Mouse (Mus musculus) cerebral cortex, adult 2 months (tissue): ENCODE data around the gene Gng12.

ENCODE experiments used
- WGBS: fragments of 180-500 bp; shearing (Covaris S2); methylation state at CpG from one replicate; pipeline ENCODE4 v1.1.7; 2018; 5-methylcytosine and 5-hydroxymethylcytosine counted together

Gng12 gene

DNA sequence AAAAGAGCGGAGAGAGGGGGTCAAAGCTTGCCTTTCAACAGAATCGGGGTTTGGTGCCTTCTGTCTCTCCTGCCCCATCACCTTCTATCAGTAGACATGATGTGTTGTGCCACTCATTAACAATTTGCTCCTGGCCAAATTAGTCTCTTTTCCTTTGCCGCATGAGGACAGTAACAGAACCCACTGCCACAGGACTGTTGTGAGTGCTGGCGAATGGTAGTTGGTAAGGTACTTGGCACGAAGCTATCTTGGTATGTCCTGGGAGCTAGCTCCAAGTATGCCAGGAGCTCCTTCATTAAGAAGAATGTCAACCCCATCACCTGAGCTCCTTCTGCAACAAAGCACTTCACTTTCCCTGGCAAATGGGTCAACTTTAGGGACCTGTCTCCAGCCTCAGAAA lies 134.6 kb downstream of the Gng12 start:
- 71% methylated on average over 5 of the region's 5 CpGs for WGBS

- 98% methylated on average over 3 of the region's 4 CpGs for WGBS
Measured at GRCm38 (mm10) chr6:67032972-67033371, 136.8 kb downstream of the Gng12 start.

DNA sequence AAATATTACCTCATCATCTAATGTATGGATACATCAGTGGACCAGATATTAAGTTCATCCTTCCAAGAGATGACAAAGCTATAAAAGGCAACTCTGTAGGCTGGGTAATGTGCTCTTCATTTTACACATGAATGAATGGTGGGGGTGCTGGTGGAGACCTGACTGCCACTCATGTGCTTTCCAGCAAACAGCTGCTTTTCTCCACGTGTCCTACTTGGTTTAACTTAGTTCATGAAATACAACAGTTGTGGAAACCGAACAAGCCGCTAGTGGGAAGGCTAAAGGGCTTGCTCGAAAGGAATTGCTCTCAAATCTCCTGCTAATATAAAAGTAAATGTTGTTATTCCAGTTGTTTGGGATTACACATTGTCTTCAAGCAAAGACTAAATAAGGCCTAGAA lies 137.4 kb downstream of the Gng12 start:
- 84% methylated on average over 4 of the region's 4 CpGs for WGBS

DNA sequence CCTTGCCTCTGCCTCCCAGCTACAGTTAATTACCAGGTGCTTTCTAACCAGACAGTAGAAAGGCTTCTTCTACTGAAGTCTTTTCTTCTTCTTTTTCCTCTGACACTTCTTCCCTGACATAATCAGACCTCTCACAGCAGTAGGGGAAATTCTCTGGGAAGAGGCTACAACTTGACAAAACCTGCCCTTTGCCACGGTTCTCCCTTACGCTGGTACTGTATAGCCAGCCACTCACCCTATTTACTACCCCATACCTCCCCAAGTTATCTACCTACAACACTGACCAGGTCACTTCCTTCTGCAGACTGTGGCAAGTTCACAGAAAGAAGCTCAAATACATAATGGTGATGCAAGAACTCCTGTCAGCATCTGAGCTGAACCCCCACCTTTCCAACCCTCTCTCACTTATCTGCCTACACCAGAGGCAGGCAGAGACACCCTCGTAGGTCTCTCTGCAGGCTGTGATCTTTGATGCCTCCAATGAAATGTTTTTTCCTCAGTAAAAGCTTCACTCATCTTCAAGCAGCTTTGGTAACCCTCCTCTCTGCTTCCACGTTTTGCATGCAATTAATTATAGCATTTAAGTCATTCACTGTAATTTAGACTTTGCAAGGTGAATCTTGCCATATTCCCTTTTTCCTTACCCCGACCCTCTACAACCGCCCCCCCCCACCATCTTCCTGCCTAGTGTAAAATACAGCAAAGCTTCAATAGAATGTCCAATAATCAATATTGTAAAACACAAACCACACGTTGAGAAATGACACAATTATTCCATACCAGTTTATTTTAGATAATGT lies 138.3 kb downstream of the Gng12 start:
- 81% methylated on average over 7 of the region's 7 CpGs for WGBS

GRCm38 (mm10) chr6:67035388-67036299 lies 139.4 kb downstream of the Gng12 start:
- 31% methylated on average over 19 of the region's 19 CpGs for WGBS

- WGBS: 0% methylated on average over 29 of the region's 29 CpGs
Measured at GRCm38 (mm10) chr6:67036356-67036811, 140.2 kb downstream of the Gng12 start.

DNA sequence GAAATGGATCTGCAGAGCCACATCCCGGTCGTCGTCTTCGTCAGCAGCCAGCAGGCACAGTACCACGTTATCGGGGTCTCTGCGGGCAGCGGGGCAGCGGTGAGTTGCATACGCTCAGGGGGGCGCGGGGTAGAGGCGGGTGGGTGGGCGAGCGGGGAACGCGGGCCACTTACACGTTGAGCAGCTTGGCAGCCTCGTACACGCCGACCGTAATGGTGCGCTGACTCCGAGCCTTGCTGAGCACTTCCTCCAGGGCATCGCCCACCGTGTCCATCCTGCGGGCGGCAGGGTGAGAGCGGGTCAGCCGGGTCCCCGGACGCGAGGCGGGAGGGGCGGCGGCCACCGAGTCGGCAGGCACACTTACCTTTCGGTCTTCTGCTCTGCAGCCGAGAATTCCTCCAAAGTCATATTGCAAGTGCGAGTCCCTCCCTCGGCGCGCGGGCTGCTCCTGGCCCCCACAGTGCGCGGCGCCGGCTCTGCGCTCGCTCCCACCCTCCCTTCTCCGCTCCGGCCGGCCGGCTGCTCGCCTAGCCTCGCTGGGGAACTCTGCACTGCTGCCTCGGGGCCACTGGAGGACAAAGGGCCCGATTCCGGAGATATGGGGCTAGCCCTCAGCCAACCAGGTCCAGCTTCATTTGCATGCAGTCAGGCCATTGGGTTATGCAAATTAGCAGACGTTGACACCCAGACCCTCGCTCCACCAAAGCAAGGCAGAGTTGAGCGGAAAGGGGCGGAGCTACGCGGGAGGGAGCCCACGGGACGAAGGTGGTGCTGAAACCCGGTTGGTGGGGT lies 140.8 kb downstream of the Gng12 start, which contains the start of gene Gadd45a:
TSS of gene Gadd45a (minus strand) at position 621 of the 792 bp plus-strand sequence.
- WGBS: under 1% methylated on average over 68 of the region's 69 CpGs

DNA sequence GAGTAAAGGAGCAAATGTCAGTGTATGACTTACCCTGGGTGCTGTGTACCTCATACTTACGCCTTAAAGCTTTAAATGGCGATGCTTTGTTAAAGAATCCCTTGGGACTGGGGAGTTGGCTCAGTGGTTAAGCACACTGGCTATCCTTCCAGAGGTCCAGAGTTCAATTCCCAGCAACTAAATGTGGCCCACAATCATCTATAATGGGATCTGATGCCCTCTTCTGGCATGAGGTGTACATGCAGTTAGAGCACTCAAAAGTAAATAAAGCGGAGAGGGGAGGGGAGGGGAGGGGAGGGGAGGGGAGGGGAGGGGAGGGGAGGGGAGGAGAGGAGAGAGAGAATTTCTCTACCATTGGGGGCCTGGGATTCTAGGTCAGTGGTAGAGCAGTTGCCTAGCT lies 142.8 kb downstream of the Gng12 start:
- whole genome bisulfite sequencing: 90% methylated on average over 3 of the region's 3 CpGs

GRCm38 (mm10) chr6:67040904-67041410 lies 144.8 kb downstream of the Gng12 start:
- WGBS: 50% methylated on average over 4 of the region's 4 CpGs

- 90% methylated on average over 3 of the region's 3 CpGs for WGBS
Measured at GRCm38 (mm10) chr6:67045424-67045823, 149.2 kb downstream of the Gng12 start.

DNA sequence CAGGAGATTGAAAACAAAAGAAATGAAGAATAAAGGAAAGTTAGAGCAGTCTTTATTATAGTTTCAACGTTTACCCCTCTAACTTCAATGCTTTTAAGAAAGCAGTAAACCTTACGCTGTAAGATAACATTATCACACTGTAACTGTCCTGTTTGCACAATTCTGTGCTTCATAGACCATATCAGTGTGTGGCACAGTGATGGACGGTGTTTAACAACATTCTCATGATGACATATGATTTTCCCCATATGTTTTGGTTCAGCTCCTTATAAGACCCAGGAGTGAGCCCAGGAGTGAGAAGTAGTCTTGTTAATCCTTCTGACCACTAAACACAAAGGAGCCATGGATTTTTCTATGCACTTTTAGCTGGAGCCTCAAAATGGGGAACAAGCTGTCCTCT lies 150.7 kb downstream of the Gng12 start:
- 93% methylated on average over 3 of the region's 3 CpGs for WGBS

DNA sequence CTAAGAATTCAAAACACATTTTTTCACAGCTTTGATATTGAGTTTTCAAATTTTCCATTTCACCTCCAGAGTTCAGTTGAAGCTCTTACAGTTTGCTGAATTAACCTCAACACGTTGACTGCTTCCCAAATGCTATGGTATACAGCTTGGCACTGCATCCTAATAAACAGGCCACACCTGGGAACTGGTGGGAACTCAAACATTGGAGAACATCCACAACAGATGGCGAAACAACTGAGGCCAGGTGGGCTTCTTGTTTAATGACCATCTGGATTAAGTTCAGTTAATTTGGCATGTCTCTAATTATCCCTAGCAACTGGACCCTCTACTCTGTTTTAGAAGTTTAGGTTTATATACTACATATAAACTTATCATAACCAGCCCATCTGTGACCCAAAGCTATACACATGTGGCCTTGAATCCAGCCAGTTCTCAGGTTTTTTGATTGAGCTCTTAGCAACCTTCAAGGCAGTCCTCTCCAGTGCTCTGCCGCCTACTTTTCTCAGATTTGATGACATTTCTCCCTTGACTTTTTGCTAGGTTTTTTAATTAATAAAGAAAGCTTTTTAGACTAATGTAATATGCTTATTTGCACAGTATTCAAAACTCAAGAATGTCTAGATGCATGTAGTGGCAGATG lies 152.0 kb downstream of the Gng12 start:
- 96% methylated on average over 3 of the region's 3 CpGs for WGBS

DNA sequence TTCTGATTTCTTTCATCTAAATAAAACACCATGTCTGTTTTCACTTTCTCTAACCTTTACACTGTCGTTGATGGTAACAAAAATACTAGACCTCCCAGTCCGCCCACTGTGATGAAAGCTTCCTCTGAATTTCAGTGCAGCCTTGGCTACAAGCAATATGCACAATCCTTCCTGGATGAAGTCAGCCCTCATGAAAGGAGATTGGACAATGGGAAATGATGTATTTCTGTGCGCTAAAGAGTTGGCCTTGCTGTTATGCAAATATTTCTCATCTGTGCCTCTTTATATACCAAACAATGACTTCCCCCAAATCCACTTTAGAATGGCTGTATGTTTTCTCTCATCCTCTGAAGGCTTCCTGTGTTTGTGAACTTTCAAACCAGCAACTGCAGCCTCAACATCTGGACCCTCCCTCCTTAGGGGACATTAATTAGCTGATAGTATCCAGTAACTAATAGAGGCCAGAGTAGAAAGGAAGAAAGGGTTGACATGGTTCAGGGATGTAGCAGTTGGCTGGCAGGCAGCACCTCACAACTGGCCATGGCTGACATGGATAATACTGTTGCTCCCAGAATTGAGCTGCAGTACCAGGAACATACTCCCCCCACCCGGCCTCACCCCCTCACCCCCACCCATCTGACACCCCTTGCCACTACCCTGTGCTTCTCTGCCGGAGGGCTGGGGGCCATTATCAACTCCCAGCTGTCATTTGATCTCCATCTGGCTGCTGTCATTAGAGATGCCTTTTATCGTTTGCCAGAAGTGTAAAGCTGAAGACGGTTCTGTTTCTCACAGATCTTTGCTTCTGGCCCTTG lies 152.9 kb downstream of the Gng12 start:
- WGBS: 40% methylated on average over 7 of the region's 7 CpGs

DNA sequence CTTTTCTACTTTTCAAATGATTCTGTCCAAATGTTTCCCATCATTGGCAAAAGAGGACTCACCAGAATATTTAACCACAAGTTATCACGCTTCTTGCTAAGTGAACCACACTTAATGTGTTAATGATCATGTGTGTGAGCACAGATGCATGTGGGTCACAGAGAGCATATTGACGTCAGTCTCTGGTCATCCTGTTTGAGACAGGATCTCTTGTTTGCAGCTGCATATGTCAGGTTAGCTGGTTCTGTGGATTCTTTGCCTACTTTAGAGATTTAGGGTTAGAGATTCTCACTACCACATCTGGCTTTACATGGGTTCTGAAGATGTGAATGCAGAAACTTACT lies 153.5 kb downstream of the Gng12 start:
- WGBS: 85% methylated on average over 2 of the region's 2 CpGs

- WGBS: 84% methylated on average over 1 of the region's 1 CpGs
Measured at GRCm38 (mm10) chr6:67050063-67050462, 153.9 kb downstream of the Gng12 start.

- WGBS: 84% methylated on average over 15 of the region's 15 CpGs
Measured at GRCm38 (mm10) chr6:67056108-67056888, 160.1 kb downstream of the Gng12 start.

- 71% methylated on average over 3 of the region's 3 CpGs for WGBS
Measured at GRCm38 (mm10) chr6:67056889-67057564, 160.8 kb downstream of the Gng12 start.

- 79% methylated on average over 5 of the region's 5 CpGs for WGBS
Measured at GRCm38 (mm10) chr6:67057574-67057973, 161.4 kb downstream of the Gng12 start.
